Mouse (Mus musculus) activated CD4-positive, CD25-positive, alpha-beta regulatory T cell, adult 4 months (primary cell): ENCODE data around the gene Grin2d. TPM values are rescaled to one million over a fixed set of nuclear protein-coding genes. Genes with fewer than 3 reads are reported as not detected.

ENCODE experiments used
- polyA plus RNA-seq, 2 experiments: library from polyadenylated mRNA; unstranded; fragments of 100-300 nt; shearing (Covaris generic); gene quantifications; one replicate each; pipeline ENCODE4 v1.2.1; 2017

The Grin2d gene
- polyA plus RNA-seq, 2 experiments from 2014 or later, result not detected

Other genes starting within 250 kb of the Grin2d start
- not detected for gene Mamstr, start 238.4 kb downstream of the Grin2d start, polyA plus RNA-seq
- not detected for gene Fut2, start 212.0 kb downstream of the Grin2d start, polyA plus RNA-seq
- gene Ntn5, start 194.4 kb downstream of the Grin2d start, polyA plus RNA-seq, result not detected
- not detected for gene Sec1, start 184.0 kb downstream of the Grin2d start, polyA plus RNA-seq
- gene Car11, start 178.5 kb downstream of the Grin2d start, polyA plus RNA-seq, result under 1 TPM in 1 of 2 experiments, not detected in 1; 0.51 TPM
- 1 to 10 TPM; 5.2 to 8.5 TPM for gene Dbp, start 173.3 kb downstream of the Grin2d start, polyA plus RNA-seq
- gene Rpl18, start 162.9 kb downstream of the Grin2d start, polyA plus RNA-seq, result 1,000 to 10,000 TPM; 2,566 to 2,766 TPM
- 10 to 100 TPM; 10.2 to 19.6 TPM for gene Sphk2, start 160.4 kb downstream of the Grin2d start, polyA plus RNA-seq
- gene Fam83e, start 157.2 kb downstream of the Grin2d start, polyA plus RNA-seq, result not detected
- not detected for gene Spaca4, start 152.6 kb downstream of the Grin2d start, polyA plus RNA-seq
- gene Lmtk3, start 94.6 kb downstream of the Grin2d start, polyA plus RNA-seq, result not detected
- 1 to 10 TPM; 2.5 to 6.6 TPM for gene Sult2b1, start 93.7 kb downstream of the Grin2d start, polyA plus RNA-seq
- gene Cyth2, start 63.8 kb downstream of the Grin2d start, polyA plus RNA-seq, result 10 to 100 TPM; 13.0 to 14.4 TPM
- gene Kcnj14, start 53.6 kb downstream of the Grin2d start, polyA plus RNA-seq, result not detected
- gene Grwd1, start 47.4 kb downstream of the Grin2d start, polyA plus RNA-seq, result 10 to 100 TPM; 16.1 to 25.3 TPM
- 10 to 100 TPM; 23.4 to 38.5 TPM for gene Kdelr1, start 5.6 kb downstream of the Grin2d start, polyA plus RNA-seq
- not detected for gene Syngr4, start 18.3 kb upstream of the Grin2d start, polyA plus RNA-seq
- gene Tmem143, start 18.6 kb upstream of the Grin2d start, polyA plus RNA-seq, result 1 to 10 TPM; 5.8 to 6.2 TPM
- gene Emp3, start 43.0 kb upstream of the Grin2d start, polyA plus RNA-seq, result 100 to 1,000 TPM; 683 to 699 TPM
- 1 to 10 TPM in 1 of 2 experiments, under 1 TPM in 1; 0.96 to 2.2 TPM for gene Ccdc114, start 45.7 kb upstream of the Grin2d start, polyA plus RNA-seq
- not detected for gene Abcc6, start 151.9 kb upstream of the Grin2d start, polyA plus RNA-seq
- gene Nomo1, start 155.3 kb upstream of the Grin2d start, polyA plus RNA-seq, result 10 to 100 TPM; 17.1 to 20.4 TPM
- gene Kcnj11, start 222.4 kb upstream of the Grin2d start, polyA plus RNA-seq, result not detected